Mouse (Mus musculus) midbrain, embryonic 15.5 days (tissue): ENCODE results near the gene Ankmy2. TPM values are rescaled to one million over a fixed set of nuclear protein-coding genes. Genes with fewer than 3 reads are reported as not detected.
"Not testable (repeated sequence)": the region's sequence is repeated elsewhere in the genome, so short reads cannot be mapped to it uniquely, and the experiment has no call there.

Source experiments
- ATAC-seq: fragments of 200-750 bp; cut with Nextera tagmentation; replicated peaks from 2 replicates; pipeline ENCODE4 v1.8.0; 2017; ENCODE audit warnings: moderate TSS enrichment
- H3K27ac ChIP-seq: fragments of 300-500 bp; sonication (generic); 2 replicates; pipeline ENCODE4 v1.5.1; 2015; ENCODE audit warnings: mild to moderate bottlenecking, inconsistent platforms
- H3K27me3 ChIP-seq: fragments of 300-500 bp; sonication (generic); replicated peaks from 2 replicates; pipeline ENCODE4 v1.6.1; 2015; ENCODE audit warnings: inconsistent platforms
- H3K36me3 ChIP-seq: fragments of 300-500 bp; sonication (generic); replicated peaks from 2 replicates; pipeline ENCODE4 v1.6.1; 2015; ENCODE audit warnings: inconsistent platforms
- H3K4me1 ChIP-seq: fragments of 300-500 bp; sonication (generic); 2 replicates; pipeline ENCODE4 v1.6.1; 2015; ENCODE audit warnings: inconsistent platforms
- H3K4me2 ChIP-seq: fragments of 300-500 bp; sonication (generic); 2 replicates; pipeline ENCODE4 v1.6.1; 2015; ENCODE audit warnings: inconsistent platforms, mild to moderate bottlenecking, moderate library complexity
- H3K4me3 ChIP-seq: fragments of 300-500 bp; sonication (generic); 2 replicates; pipeline ENCODE4 v1.5.1; 2015; ENCODE audit warnings: mild to moderate bottlenecking, inconsistent platforms
- H3K9ac ChIP-seq: fragments of 300-500 bp; sonication (generic); 2 replicates; pipeline ENCODE4 v1.6.1; 2015; ENCODE audit warnings: mild to moderate bottlenecking, inconsistent platforms
- H3K9me3 ChIP-seq: fragments of 300-500 bp; sonication (generic); 2 replicates; pipeline ENCODE4 v1.6.1; 2016; ENCODE audit warnings: inconsistent platforms
- WGBS: fragments of 180-500 bp; shearing (Covaris S2); methylation state at CpG from one replicate; pipeline ENCODE4 v1.1.7; 2015; ENCODE audit warnings: mixed read lengths; 5-methylcytosine and 5-hydroxymethylcytosine counted together
- polyA plus RNA-seq: library from polyadenylated mRNA; unstranded; fragments of >200 nt; fragmentation: Nextera tagmentation; extraction: Ambion mirVana; gene quantifications from 2 replicates; pipeline ENCODE4 v1.2.1, GENCODE M21; 2015

Gene Ankmy2
- polyA plus RNA-seq, 1 experiment from 2014 or later, result 77.3 TPM

GRCm38 (mm10) chr12:36165299-36165698, 8.4 kb downstream of the Ankmy2 start:
- Histone ChIP-seq H3K4me3 (no peak overlapping the region), H3K27ac (no peak overlapping the region), H3K9ac (no peak overlapping the region), H3K27me3 (no peaks in the 10 kb centered on the region), H3K4me2 (no peak overlapping the region), H3K9me3 (no peaks in the 10 kb centered on the region), H3K36me3 (0 out of 2 replicates have a peak, but pooled peaks cover 2% of the 10 kb centered on the region), H3K4me1 (0 out of 2 replicates have a peak, but pooled peaks cover 3% of the 10 kb centered on the region)
- 30% methylated on average over 1 of the region's 1 CpGs for WGBS
- no peak for ATAC-seq

- Histone ChIP-seq H3K4me3 (no peak overlapping the region), H3K4me1 (no peaks in the 10 kb centered on the region), H3K36me3 (peaks cover 23% of the 10 kb centered on the region), H3K9ac (no peak overlapping the region), H3K4me2 (no peak overlapping the region), H3K9me3 (no peaks in the 10 kb centered on the region), H3K27ac (no peak overlapping the region), H3K27me3 (no peaks in the 10 kb centered on the region)
- 93% methylated on average over 5 of the region's 5 CpGs for WGBS
- ATAC-seq, result no peak
Measured at GRCm38 (mm10) chr12:36177227-36177626, 20.3 kb downstream of the Ankmy2 start.

GRCm38 (mm10) chr12:36182570-36182969, 25.7 kb downstream of the Ankmy2 start:
- WGBS, result 86% methylated on average over 6 of the region's 6 CpGs
- no peak overlapping the region for H3K4me3 ChIP-seq
- H3K36me3 ChIP-seq, result peaks cover 18% of the 10 kb centered on the region

GRCm38 (mm10) chr12:36187081-36187480, 30.2 kb downstream of the Ankmy2 start:
- no peak overlapping the region for H3K27ac ChIP-seq
- 82% methylated on average over 6 of the region's 6 CpGs for WGBS
- no peak overlapping the region for H3K9ac ChIP-seq
- H3K4me2 ChIP-seq, result no peak overlapping the region
- H3K36me3 ChIP-seq, result peaks cover 33% of the 10 kb centered on the region
- no peak for ATAC-seq
- H3K9me3 ChIP-seq, result no peaks in the 10 kb centered on the region
- no peaks in the 10 kb centered on the region for H3K4me1 ChIP-seq
- H3K4me3 ChIP-seq, result no peak overlapping the region
- H3K27me3 ChIP-seq, result no peaks in the 10 kb centered on the region

More at GRCm38 (mm10) chr12:36182570-36182969, 25.7 kb downstream of the Ankmy2 start:
- no peak for ATAC-seq
- Histone ChIP-seq H3K9me3 (no peaks in the 10 kb centered on the region), H3K27me3 (no peaks in the 10 kb centered on the region), H3K4me2 (no peak overlapping the region), H3K9ac (no peak overlapping the region), H3K27ac (no peak overlapping the region), H3K4me1 (no peaks in the 10 kb centered on the region)

GRCm38 (mm10) chr12:36189610-36190009, 32.7 kb downstream of the Ankmy2 start:
- Histone ChIP-seq H3K4me3 (no peak overlapping the region), H3K9ac (no peak overlapping the region), H3K36me3 (peaks cover 32% of the 10 kb centered on the region), H3K9me3 (no peaks in the 10 kb centered on the region), H3K4me2 (no peak overlapping the region), H3K27me3 (no peaks in the 10 kb centered on the region), H3K4me1 (no peaks in the 10 kb centered on the region), H3K27ac (no peak overlapping the region)
- no peak for ATAC-seq
- 97% methylated on average over 3 of the region's 3 CpGs for WGBS

- Histone ChIP-seq H3K27me3 (no peaks in the 10 kb centered on the region), H3K9ac (no peak overlapping the region), H3K4me3 (no peak overlapping the region), H3K4me2 (no peak overlapping the region), H3K36me3 (peaks cover 39% of the 10 kb centered on the region), H3K4me1 (no peaks in the 10 kb centered on the region), H3K27ac (no peak overlapping the region), H3K9me3 (no peaks in the 10 kb centered on the region)
- no peak for ATAC-seq
- WGBS, result 94% methylated on average over 5 of the region's 5 CpGs
Measured at GRCm38 (mm10) chr12:36190343-36190742, 33.4 kb downstream of the Ankmy2 start.

- no peak overlapping the region for H3K4me2 ChIP-seq
- ATAC-seq, result no peak
- no peak overlapping the region for H3K4me3 ChIP-seq
- H3K27ac ChIP-seq, result no peak overlapping the region
- H3K4me1 ChIP-seq, result no peaks in the 10 kb centered on the region
- no peak overlapping the region for H3K9ac ChIP-seq
- no peaks in the 10 kb centered on the region for H3K27me3 ChIP-seq
- 94% methylated on average over 7 of the region's 7 CpGs for WGBS
- H3K36me3 ChIP-seq, result peaks cover 52% of the 10 kb centered on the region
- H3K9me3 ChIP-seq, result peaks cover 19% of the 10 kb centered on the region
Measured at GRCm38 (mm10) chr12:36194976-36195375, 38.1 kb downstream of the Ankmy2 start.

GRCm38 (mm10) chr12:36205579-36206119, 48.7 kb downstream of the Ankmy2 start:
- not testable (repeated sequence) for ATAC-seq, H3K27me3 ChIP-seq, H3K9ac ChIP-seq, H3K27ac ChIP-seq, H3K4me3 ChIP-seq, H3K9me3 ChIP-seq, H3K4me2 ChIP-seq, H3K36me3 ChIP-seq
- 53% methylated on average over 5 of the region's 5 CpGs for WGBS
- H3K4me1 ChIP-seq, result peaks cover 14% of the 10 kb centered on the region

- H3K27ac ChIP-seq, result peak overlapping the region; percentile 65
- 0 out of 2 replicates have a peak overlapping the region, but pooled peaks have one; percentile 1 for H3K9ac ChIP-seq
- peaks cover 14% of the 10 kb centered on the region for H3K4me1 ChIP-seq
- peak overlapping the region; percentile 15; the same call in 1 of the 2 replicates for H3K4me3 ChIP-seq
- ATAC-seq, result peak; percentile 96
- H3K9me3 ChIP-seq, result no peaks in the 10 kb centered on the region
- peak overlapping the region; percentile 32 for H3K4me2 ChIP-seq
- WGBS, result 33% methylated on average over 9 of the region's 9 CpGs
- no peaks in the 10 kb centered on the region for H3K36me3 ChIP-seq
- H3K27me3 ChIP-seq, result no peaks in the 10 kb centered on the region
Measured at GRCm38 (mm10) chr12:36207072-36207799, 50.3 kb downstream of the Ankmy2 start.

GRCm38 (mm10) chr12:36207800-36208148, 50.9 kb downstream of the Ankmy2 start:
- peak; percentile 63 for ATAC-seq

GRCm38 (mm10) chr12:36208456-36208855, 51.5 kb downstream of the Ankmy2 start:
- no peak overlapping the region for H3K9ac ChIP-seq
- peaks cover 14% of the 10 kb centered on the region for H3K4me1 ChIP-seq
- H3K4me2 ChIP-seq, result peak overlapping the region; percentile 32
- H3K9me3 ChIP-seq, result no peaks in the 10 kb centered on the region
- H3K27ac ChIP-seq, result no peak overlapping the region
- 57% methylated on average over 19 of the region's 19 CpGs for WGBS
- H3K36me3 ChIP-seq, result no peaks in the 10 kb centered on the region
- ATAC-seq, result 0 out of 2 replicates have a peak, but pooled peaks have one; percentile 5
- H3K4me3 ChIP-seq, result peak overlapping the region; percentile 15; the same call in 1 of the 2 replicates
- no peaks in the 10 kb centered on the region for H3K27me3 ChIP-seq

More at GRCm38 (mm10) chr12:36207800-36208148, 50.9 kb downstream of the Ankmy2 start:
- Histone ChIP-seq H3K4me2 (peak overlapping the region; percentile 32), H3K4me3 (peak overlapping the region; percentile 15; the same call in 1 of the 2 replicates), H3K27me3 (no peaks in the 10 kb centered on the region), H3K27ac (peak overlapping the region; percentile 65), H3K36me3 (no peaks in the 10 kb centered on the region), H3K9ac (0 out of 2 replicates have a peak overlapping the region, but pooled peaks have one; percentile 1), H3K9me3 (no peaks in the 10 kb centered on the region), H3K4me1 (peaks cover 14% of the 10 kb centered on the region)
- WGBS, result 46% methylated on average over 7 of the region's 7 CpGs

GRCm38 (mm10) chr12:36210096-36210495, 53.2 kb downstream of the Ankmy2 start:
- H3K4me3 ChIP-seq, result no peak overlapping the region
- H3K27ac ChIP-seq, result no peak overlapping the region
- no peaks in the 10 kb centered on the region for H3K36me3 ChIP-seq
- H3K9ac ChIP-seq, result no peak overlapping the region
- ATAC-seq, result no peak
- no peaks in the 10 kb centered on the region for H3K9me3 ChIP-seq
- no peak overlapping the region for H3K4me2 ChIP-seq
- H3K27me3 ChIP-seq, result no peaks in the 10 kb centered on the region
- peaks cover 14% of the 10 kb centered on the region for H3K4me1 ChIP-seq
- 75% methylated on average over 4 of the region's 4 CpGs for WGBS
